Mouse (Mus musculus) midbrain, embryonic 16.5 days (tissue): ENCODE results near the gene Cstf1. TPM values are rescaled to one million over a fixed set of nuclear protein-coding genes. Genes with fewer than 3 reads are reported as not detected.

Source experiments
- ATAC-seq: fragments of 200-750 bp; cut with Nextera tagmentation; 2 replicates; pipeline ENCODE4 v1.8.0; 2017; ENCODE audit warnings: moderate TSS enrichment
- H3K27ac ChIP-seq: fragments of 300-500 bp; sonication (generic); 2 replicates; pipeline ENCODE4 v1.5.1; 2014; ENCODE audit warnings: mild to moderate bottlenecking, low read length, mixed read lengths
- H3K27me3 ChIP-seq: fragments of 300-500 bp; sonication (generic); 2 replicates; pipeline ENCODE4 v1.6.1; 2014; ENCODE audit warnings: low read depth, low read length, mixed read lengths; ENCODE audit not compliant: control insufficient read depth, insufficient read depth
- H3K36me3 ChIP-seq: fragments of 300-500 bp; sonication (generic); 2 replicates; pipeline ENCODE4 v1.6.1; 2014; ENCODE audit warnings: mild to moderate bottlenecking, low read length, moderate library complexity, mixed read lengths; ENCODE audit not compliant: control insufficient read depth, insufficient read depth
- H3K4me1 ChIP-seq: fragments of 300-500 bp; sonication (generic); 2 replicates; pipeline ENCODE4 v1.6.1; 2014; ENCODE audit warnings: mild to moderate bottlenecking, low read length, mixed read lengths; ENCODE audit not compliant: control insufficient read depth, insufficient read depth
- H3K4me2 ChIP-seq: fragments of 300-500 bp; sonication (generic); 2 replicates; pipeline ENCODE4 v1.6.1; 2014; ENCODE audit warnings: mild to moderate bottlenecking, low read length, mixed read lengths
- H3K4me3 ChIP-seq: fragments of 300-500 bp; sonication (generic); 2 replicates; pipeline ENCODE4 v1.5.1; 2014; ENCODE audit warnings: low read depth, mild to moderate bottlenecking, low read length, moderate library complexity, mixed read lengths
- H3K9ac ChIP-seq: fragments of 300-500 bp; sonication (generic); 2 replicates; pipeline ENCODE4 v1.6.1; 2014; ENCODE audit warnings: low read depth, low read length, mixed read lengths
- H3K9me3 ChIP-seq: fragments of 300-500 bp; sonication (generic); replicated peaks from 2 replicates; pipeline ENCODE4 v1.6.1; 2014; ENCODE audit warnings: mild to moderate bottlenecking, low read length, mixed read lengths; ENCODE audit not compliant: control insufficient read depth, poor library complexity, severe bottlenecking
- WGBS: fragments of 180-500 bp; shearing (Covaris S2); extraction: QIAGEN DNeasy Blood & Tissue Kit; methylation state at CpG from one replicate; pipeline ENCODE4 v1.1.7; 2014; 5-methylcytosine and 5-hydroxymethylcytosine counted together
- polyA plus RNA-seq: library from polyadenylated mRNA; unstranded; fragments of >200 nt; fragmentation: Nextera tagmentation; extraction: Ambion mirVana; gene quantifications from 2 replicates; pipeline ENCODE4 v1.2.1, GENCODE M21; 2015

Gene Cstf1
- polyA plus RNA-seq, 1 experiment from 2014 or later, result 23.4 TPM

DNA sequence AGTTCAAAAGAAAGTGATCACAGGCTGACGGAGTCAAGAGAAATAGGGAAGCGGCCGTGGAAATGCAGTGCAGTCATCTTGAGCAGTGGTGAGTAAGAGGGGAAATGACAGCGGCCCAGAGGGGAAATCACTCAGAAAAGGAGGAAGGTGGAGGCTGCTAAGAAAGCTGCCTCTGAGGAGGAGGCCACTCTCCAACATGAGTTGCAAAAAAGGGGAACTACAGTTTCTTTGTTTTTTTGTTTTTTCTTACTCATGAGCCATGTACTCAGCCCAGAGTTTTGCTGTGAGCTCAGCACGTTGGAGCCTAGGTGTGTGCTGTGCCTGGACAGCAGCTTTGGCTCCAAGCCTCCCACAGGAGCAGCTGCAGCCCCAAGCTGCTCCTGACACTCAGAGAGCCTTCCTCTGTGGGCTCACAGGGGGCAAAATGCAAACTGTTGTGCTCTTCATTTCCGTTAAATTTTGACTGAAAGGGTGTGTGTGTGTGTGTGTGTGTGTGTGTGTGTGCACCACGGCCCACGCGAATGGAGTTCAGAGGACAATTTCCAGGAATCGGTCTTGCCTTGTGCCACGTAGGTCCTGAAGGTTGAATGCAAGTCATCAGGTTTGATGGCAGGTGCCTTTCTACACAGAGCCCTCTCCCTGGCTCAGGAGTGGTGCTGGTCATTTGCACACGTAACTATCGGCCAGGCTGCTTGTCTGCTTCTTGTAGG, 30.8 kb downstream of the Cstf1 start:
- Histone ChIP-seq H3K4me2 (no peak overlapping the region), H3K4me3 (no peak overlapping the region), H3K9me3 (no peaks in the 10 kb centered on the region), H3K27ac (no peak overlapping the region), H3K4me1 (no peaks in the 10 kb centered on the region), H3K27me3 (no peaks in the 10 kb centered on the region), H3K9ac (no peak overlapping the region), H3K36me3 (no peaks in the 10 kb centered on the region)
- WGBS, result 70% methylated on average over 13 of the region's 13 CpGs
- no peak for ATAC-seq

DNA sequence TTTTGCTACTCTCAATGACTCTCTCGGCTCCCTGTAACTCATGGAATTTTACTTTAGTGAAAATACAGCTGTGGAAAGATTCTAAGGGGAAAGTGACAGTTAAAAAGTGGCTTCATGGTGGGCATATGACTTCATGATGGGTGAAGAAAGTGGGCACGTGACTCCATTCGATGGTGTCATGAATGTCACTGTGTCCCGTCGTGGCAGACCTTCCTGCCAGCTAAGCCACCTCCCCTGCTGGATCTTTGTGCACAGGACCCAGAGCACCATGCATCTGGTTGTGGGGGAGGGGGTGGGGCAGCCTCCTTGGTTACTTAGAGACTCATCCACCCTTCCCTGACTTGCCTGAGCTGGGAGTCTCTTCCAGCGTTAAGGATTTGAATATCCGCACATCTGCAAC, 33.8 kb downstream of the Cstf1 start:
- 57% methylated on average over 7 of the region's 7 CpGs for WGBS
- H3K9me3 ChIP-seq, result no peaks in the 10 kb centered on the region
- no peak overlapping the region for H3K27ac ChIP-seq
- H3K4me3 ChIP-seq, result no peak overlapping the region
- H3K36me3 ChIP-seq, result no peaks in the 10 kb centered on the region
- H3K4me2 ChIP-seq, result no peak overlapping the region
- H3K9ac ChIP-seq, result no peak overlapping the region
- no peak for ATAC-seq
- H3K27me3 ChIP-seq, result no peaks in the 10 kb centered on the region
- no peaks in the 10 kb centered on the region for H3K4me1 ChIP-seq

DNA sequence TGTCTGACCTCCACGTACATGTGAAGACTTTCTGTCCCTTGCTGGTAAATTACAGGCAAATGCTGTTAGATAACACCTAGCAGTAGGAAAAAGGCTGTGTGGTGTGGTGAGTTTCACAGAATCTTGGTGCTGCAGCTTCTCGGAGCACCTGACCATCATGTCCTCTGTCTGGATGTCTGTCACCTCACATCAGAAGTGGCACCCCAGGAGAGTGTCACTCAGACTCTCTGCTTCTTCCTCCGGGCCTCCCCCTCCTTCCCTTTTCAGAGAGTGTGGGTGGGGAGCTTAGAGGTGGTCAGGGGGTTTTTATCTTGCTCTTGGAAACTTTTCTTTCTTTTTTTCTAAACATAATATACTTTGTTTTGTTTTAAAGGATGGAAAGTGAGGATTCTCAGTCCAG, 34.5 kb downstream of the Cstf1 start:
- Histone ChIP-seq H3K27me3 (no peaks in the 10 kb centered on the region), H3K27ac (no peak overlapping the region), H3K9ac (no peak overlapping the region), H3K4me2 (no peak overlapping the region), H3K9me3 (no peaks in the 10 kb centered on the region), H3K4me3 (no peak overlapping the region), H3K4me1 (no peaks in the 10 kb centered on the region), H3K36me3 (no peaks in the 10 kb centered on the region)
- no peak for ATAC-seq
- 81% methylated on average over 3 of the region's 3 CpGs for WGBS

DNA sequence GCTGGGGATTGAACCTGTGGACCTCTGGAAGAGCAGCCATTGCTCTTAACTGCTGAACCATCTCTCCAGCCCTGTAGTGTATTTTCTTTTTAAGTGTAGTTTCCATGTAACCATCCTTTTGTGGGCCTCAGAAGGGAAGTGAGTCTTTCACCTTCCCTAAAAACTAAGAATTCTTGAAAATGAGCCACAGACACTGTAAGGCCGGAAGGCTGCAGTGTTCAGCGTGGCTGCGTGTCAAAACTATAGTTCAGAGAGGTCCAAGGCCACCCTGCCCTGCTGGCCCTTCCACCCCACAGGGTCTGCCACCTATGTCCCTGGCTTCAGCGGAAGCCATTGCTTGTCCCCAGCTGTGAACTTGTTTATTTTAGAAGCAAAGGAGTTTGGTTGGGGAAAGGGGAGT, 35.7 kb downstream of the Cstf1 start:
- H3K36me3 ChIP-seq, result no peaks in the 10 kb centered on the region
- no peak overlapping the region for H3K9ac ChIP-seq
- H3K27ac ChIP-seq, result no peak overlapping the region
- WGBS, result 86% methylated on average over 4 of the region's 4 CpGs
- no peaks in the 10 kb centered on the region for H3K27me3 ChIP-seq
- no peak overlapping the region for H3K4me3 ChIP-seq
- no peaks in the 10 kb centered on the region for H3K9me3 ChIP-seq
- no peak for ATAC-seq
- no peaks in the 10 kb centered on the region for H3K4me1 ChIP-seq
- no peak overlapping the region for H3K4me2 ChIP-seq

- Histone ChIP-seq H3K27me3 (no peaks in the 10 kb centered on the region), H3K27ac (no peak overlapping the region), H3K36me3 (no peaks in the 10 kb centered on the region), H3K9ac (no peak overlapping the region), H3K4me1 (no peaks in the 10 kb centered on the region), H3K4me3 (no peak overlapping the region), H3K4me2 (no peak overlapping the region), H3K9me3 (no peaks in the 10 kb centered on the region)
- 69% methylated on average over 2 of the region's 2 CpGs for WGBS
- ATAC-seq, result no peak
Measured at GRCm38 (mm10) chr2:172407499-172407898, 37.0 kb downstream of the Cstf1 start.

DNA sequence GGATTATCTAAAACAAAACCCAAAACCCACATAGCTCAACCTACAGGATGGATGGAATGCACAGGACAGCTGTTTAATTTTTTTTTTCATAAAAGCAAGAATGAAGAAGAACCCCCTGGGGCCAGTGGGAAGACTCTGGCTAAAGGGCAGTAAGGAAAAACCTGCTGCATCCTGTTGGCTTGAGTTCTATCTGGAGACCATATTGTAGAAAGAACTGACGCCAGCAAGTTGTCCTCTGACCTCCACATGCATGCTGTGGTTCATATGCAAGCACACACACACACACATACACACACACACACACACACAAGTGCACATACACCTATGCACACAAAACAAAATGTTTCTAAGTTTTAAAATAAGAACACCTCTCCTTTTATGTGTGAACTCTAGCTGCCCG, 40.2 kb downstream of the Cstf1 start:
- ATAC-seq, result no peak
- no peak overlapping the region for H3K27ac ChIP-seq
- 79% methylated on average over 2 of the region's 2 CpGs for WGBS

GRCm38 (mm10) chr2:172411091-172411490, 40.6 kb downstream of the Cstf1 start:
- no peak overlapping the region for H3K9ac ChIP-seq
- no peaks in the 10 kb centered on the region for H3K36me3 ChIP-seq
- no peak overlapping the region for H3K4me3 ChIP-seq
- 77% methylated on average over 11 of the region's 11 CpGs for WGBS
- H3K9me3 ChIP-seq, result no peaks in the 10 kb centered on the region
- no peaks in the 10 kb centered on the region for H3K27me3 ChIP-seq
- H3K27ac ChIP-seq, result no peak overlapping the region
- no peak for ATAC-seq
- no peaks in the 10 kb centered on the region for H3K4me1 ChIP-seq
- H3K4me2 ChIP-seq, result no peak overlapping the region

More for the DNA sequence above, 40.2 kb downstream of the Cstf1 start:
- Histone ChIP-seq H3K9ac (no peak overlapping the region), H3K36me3 (no peaks in the 10 kb centered on the region), H3K4me2 (no peak overlapping the region), H3K27me3 (no peaks in the 10 kb centered on the region), H3K4me3 (no peak overlapping the region), H3K4me1 (no peaks in the 10 kb centered on the region), H3K9me3 (no peaks in the 10 kb centered on the region)

DNA sequence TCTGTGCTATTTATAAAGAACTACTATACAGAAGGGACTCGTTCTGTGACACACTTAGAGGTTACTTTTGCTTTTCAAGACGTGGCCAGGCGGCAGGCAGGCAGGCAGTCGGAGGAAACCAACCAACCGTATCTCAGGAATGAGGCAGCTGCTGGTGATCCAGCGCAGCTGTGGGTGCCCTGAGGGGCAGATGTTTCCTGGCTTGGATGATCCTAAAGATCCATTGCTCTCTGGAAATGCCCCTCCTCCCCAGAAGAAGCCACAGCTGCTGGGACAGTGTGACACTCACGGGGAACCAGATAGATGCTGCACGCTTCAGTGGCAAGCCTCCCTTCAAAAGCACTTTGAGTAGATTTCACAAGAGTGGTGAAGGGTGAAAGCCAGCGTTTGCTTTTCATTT, 42.0 kb downstream of the Cstf1 start:
- no peak for ATAC-seq
- Histone ChIP-seq H3K4me3 (no peak overlapping the region), H3K9ac (no peak overlapping the region), H3K4me2 (peak overlapping the region; percentile 28; the same call in 1 of the 2 replicates), H3K9me3 (no peaks in the 10 kb centered on the region), H3K4me1 (no peaks in the 10 kb centered on the region), H3K36me3 (no peaks in the 10 kb centered on the region), H3K27me3 (no peaks in the 10 kb centered on the region), H3K27ac (no peak overlapping the region)
- WGBS, result 7% methylated on average over 9 of the region's 9 CpGs

DNA sequence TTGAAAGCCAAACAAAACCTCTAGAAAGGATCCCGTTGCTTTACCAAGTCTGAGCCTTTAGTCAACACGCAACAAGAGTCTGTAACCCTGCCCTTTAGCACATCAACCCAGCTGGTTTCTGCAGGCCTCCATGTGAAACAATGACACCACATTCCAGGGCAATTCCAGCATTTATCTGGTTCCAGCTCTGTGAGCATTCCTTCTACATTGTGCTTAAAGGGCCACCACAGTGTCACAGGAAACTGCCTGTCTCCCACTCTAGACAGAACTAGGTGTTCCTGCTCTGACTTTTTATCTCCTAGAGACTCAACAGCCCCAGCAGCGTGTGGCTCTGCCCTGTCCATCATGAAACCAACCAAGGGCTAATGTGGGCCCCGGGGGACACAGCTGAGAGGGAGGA, 42.8 kb downstream of the Cstf1 start:
- no peak for ATAC-seq
- no peaks in the 10 kb centered on the region for H3K9me3 ChIP-seq
- H3K36me3 ChIP-seq, result no peaks in the 10 kb centered on the region
- H3K4me2 ChIP-seq, result no peak overlapping the region
- H3K27ac ChIP-seq, result no peak overlapping the region
- no peaks in the 10 kb centered on the region for H3K27me3 ChIP-seq
- no peaks in the 10 kb centered on the region for H3K4me1 ChIP-seq
- 35% methylated on average over 4 of the region's 4 CpGs for WGBS
- no peak overlapping the region for H3K9ac ChIP-seq
- H3K4me3 ChIP-seq, result no peak overlapping the region
